Mouse (Mus musculus) adrenal gland, adult 2 months (tissue): ENCODE results near the gene Piezo1. TPM values are rescaled to one million over a fixed set of nuclear protein-coding genes. Genes with fewer than 3 reads are reported as not detected.

Experiments used
- DNase-seq: peaks from one replicate; pipeline ENCODE4 v3.0.0; 2021
- polyA plus RNA-seq: library from polyadenylated mRNA; depleted of rRNA; stranded (reverse); fragments of >200 nt; gene quantifications from 2 replicates; pipeline ENCODE4 v1.2.3, GENCODE M21; 2012
- total RNA-seq, 2 experiments: library from RNA; stranded (reverse); gene quantifications; 2 replicates each; pipeline ENCODE4 v1.2.3; 2021

The Piezo1 gene
- total and polyA plus RNA-seq, 3 experiments, result 15.1 to 47.5 (median 26.4) TPM

DNA sequence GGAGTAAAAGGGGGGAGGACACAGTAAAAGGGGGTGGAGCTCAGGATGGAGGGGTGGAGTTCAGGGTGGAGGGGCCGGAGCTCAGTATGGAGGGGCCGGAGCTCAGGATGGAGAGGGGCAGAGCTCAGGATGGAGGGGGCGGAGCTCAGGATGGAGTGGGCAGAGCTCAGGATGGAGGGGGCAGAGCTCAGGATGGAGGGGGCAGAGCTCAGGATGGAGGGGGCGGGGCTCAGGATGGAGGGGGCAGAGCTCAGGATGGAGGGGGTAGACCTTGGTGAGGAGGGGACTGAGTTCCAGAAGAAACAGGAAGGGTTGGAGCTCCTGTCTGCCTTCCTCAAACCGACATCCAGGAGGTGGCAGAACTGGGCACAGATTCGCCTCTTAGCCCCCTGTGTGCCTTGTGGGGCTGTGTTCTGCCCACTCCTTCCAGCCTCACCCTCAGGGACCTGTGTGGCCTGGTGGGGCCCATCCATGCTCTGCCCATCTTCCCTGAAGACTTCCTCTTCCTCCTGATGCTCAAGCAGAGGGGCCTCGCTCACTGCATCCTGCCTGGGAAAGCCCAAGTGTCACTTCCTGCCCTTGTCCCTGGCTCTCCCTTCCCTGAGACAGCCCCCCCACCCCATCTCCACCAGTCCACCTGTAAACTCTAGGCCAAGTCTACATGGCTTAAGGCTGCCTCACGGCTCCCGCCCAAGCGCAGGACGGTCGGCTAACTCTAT lies 54.0 kb downstream of the Piezo1 start:
- peak; percentile 26 for DNase-seq

DNA sequence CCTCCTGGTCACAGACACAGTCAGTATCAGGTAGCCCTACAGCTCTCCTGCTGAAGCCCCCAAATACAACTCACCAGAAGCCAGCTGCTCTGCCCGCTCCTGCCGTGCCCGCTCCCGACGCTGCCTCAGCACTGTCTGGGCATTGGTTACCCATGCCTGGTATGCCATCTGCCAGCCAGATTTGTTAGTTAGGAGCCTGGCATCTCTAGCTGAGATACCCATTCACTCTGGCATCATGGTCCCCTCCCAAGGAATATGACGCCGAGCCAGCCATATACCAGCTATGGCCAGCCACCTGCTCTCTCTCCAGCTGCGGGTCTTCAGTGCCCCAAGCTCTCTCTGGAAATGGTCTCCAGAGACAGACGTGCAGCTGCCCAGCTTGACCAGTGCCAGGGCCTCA lies 62.7 kb downstream of the Piezo1 start:
- no peak for DNase-seq

DNA sequence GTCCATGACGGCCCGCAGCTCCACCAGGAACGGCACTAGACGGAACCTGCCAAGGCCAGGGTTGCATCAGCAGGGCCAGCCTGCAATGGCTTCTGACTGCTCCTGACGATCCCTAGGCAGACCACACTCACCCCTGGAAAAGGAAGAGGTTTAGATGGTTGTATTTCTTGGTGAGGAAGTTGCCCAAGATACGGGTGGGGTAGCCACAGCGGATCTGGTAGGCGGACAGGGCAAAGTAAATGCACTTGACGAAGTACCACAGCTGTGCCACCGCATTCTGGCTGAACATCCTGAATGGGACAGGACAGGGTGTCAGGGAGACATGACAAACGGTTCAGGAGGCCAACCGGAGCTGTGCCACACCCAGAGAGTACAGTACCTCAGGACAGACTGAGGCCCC lies 66.3 kb downstream of the Piezo1 start:
- no peak for DNase-seq

DNA sequence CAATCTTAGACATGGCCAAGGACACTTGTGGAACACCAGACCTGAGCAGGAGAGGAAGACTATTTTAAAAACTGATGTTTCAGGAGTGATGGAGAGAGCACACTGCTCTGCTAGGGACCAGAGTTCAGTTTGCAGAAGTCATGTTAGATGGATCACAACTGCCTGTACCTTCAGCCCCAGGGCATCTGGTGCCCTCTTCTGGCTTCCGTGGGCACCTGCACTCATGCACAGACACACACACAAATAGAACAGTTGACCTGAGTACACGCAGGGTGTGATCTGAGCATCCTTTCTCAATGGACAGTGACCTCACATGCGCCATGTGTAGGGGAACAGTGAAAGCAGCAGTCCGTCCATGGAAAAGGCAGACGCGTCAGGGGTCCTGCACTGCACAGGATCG lies 67.3 kb downstream of the Piezo1 start:
- DNase-seq, result no peak

DNA sequence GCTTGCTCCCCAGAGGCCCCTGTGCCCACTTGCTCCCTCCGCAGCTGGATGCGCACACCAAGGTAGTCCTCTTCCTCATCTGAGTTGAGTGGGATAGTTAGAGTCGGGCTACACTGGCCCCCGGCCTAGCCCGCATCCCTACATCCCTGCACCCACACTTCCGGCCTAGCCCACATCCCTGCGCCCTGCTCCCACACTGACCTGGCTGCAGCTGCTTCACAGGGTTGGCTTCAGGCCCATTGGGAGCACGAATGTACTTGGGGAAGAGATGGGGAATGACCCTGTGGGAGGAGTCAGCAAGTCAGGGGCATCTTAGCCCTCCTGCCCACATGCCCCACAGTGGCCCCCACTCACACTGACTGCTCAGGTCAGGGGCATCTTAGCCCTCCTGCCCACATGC lies 68.7 kb downstream of the Piezo1 start:
- no peak for DNase-seq

DNA sequence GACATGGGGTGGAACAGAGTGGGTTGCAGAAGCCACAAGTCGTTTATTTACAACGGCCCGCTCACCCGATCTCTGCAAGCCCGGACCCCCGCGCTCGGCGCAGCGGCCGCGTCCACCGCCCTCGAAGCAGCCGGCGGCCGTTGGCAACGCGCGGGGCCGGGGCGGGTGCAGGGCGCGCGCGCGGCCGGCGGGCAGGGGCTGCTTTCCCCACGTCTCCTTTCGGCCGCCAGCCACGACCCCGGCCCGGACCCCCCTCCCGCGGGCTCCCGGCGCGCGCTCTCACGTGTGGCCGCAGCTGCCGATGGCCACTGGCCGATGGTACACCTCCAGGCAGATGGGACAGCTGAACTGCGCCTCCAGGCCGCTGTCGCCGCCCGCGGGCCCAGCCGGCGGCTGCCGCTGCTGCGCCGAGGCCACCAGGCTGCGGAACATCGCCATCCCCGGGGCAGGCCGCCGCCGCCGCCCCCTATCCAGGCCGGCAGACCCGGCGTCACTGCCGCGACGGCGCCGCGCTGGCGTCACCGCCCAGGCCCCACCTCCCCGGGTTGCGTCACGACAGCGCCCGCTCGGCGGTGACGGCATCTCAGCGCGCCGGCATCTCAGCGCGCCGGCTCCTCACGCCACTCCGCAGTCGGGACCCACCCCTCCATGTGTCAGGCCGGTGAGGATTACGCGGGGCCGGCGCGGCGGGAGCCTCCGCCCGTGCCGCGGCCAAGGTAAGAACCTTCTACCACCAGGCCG lies 75.4 kb downstream of the Piezo1 start, which contains the start of the genes Rnf166 and Ctu2:
Rnf166 (minus strand) TSS at position 485 of the 741 bp plus-strand sequence.
Ctu2 (plus strand) TSS at position 564 of the 741 bp plus-strand sequence.
- DNase-seq, result peak; percentile 96

DNA sequence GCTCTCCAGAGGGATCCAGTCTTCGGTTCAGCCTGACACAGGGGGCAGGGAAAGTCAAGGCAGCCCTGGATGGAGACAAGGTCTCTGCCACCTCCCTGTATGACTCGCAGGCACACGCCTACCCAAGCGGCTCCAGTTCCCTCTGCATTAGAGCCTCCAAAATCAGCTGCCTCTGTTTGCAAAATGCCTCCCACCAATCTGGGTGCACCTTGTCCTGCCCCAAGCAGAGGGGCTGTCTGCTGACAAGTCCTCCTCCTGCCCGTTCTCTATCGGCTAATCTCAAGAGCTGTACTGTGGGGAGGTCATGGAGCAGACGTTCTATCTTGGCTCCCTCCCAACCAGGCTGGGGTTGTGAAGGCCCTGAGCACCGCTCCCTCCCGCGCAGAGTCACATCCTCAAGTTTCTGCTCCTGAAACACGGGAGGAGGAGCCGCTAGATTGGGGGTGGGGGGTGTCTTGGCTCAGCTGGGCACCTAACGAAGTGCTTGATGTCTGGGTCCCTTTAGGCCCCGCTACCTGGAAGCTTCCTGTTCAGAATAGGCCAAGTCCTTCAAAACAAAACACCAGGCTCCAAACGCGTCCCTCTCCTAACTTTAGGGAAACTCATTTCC lies 76.1 kb downstream of the Piezo1 start:
- peak; percentile 79 for DNase-seq

DNA sequence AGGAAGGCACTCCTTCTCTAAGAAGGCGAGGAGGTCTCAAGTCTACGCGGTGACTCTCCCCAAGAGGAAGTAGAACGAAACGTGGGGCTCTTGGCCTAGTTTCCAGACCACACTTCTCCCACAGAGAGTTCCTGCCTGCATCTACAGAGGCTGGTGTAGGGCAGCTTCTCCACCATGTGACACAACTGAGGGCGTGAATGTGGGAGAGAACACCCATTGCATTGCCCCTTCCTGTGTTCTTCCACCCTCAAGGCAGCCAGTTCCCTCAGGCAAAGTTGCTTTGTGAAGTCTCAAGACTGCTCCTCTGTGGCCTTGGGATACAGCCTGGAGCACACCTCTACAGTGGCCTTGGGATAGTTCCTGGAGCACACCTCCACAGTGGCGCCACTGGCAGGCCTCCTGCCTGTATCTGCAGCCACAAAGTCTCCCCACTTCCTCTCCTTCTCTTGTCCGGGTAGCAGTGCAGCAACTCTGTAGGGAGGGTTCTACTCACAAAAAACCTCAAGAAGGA lies 77.2 kb downstream of the Piezo1 start:
- no peak for DNase-seq

DNA sequence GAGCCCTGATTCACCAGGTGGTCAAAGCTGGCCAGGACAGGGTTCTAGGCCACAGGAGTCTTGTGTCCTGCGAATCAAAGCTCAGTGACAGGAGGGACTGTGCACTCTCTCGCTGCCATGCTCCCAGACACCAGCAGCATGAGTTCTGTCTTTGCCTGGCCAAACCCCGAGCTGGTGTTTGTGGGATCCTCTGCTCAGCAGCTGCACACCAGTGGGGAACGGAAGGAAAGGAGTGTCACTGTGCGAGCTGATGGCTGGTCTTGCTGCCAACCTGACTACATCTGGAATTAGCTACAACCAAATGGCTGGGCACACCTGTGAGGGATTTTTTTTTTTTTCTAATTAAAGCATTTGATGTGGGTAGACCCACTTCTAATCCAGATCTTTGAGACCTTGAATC lies 80.4 kb downstream of the Piezo1 start:
- no peak for DNase-seq

DNA sequence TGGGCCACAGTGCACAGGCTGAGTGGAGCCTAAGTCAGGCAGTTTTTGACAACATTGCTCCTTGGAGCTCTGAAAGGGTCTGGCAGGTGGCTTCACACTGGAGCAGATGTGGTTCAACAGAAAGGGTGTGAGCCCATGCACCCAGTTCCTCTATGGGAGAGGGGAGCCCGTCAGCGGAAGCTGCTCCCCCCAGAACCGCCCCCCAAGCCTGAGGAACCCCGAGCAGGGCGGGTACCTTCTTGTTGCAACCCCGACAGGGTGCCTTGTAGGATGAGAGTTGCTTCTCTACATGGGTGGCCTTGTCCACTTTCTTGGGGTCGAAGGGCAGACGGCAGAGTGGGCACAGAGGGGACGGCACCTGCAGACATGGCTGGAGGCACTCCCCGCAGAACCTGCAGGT lies 81.2 kb downstream of the Piezo1 start:
- no peak for DNase-seq

DNA sequence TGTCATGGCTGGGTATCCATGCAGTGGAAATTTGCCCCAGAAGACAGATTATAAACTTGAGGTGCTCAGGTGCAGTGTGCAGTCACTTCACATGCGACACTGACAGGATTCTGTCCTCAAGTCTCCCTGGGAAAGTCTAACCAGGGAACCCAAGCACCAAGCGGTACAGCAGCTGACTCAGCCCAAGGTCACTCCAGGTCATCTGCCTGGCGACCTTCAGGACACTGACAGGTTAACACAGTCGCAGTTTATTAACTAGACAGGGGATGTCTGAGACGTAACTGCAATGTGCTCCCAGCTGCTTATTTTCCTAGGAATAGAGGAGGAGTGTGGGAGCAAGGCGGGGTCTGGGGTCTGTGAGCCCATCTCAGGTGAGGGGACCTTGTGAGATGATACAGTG lies 81.7 kb downstream of the Piezo1 start:
- DNase-seq, result no peak

DNA sequence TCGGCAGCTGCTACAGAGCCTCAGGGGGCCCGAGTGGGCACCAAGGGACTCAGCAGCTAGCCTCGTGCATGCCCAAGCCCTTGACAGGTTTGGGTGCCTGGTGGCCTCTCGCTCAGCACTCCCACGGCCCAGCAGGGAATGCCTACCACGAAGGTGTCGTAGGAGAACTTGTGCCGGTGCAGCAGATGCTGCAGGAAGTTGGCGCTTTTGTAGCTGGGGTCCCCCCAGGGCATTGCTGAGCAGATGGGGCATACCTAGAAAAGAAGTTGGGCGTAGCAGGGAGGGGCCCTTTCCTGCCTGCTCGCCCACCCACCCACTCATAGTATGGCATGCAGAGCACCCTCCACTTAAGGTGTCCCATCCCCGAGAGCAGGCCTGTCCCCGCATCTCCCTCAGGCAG lies 83.3 kb downstream of the Piezo1 start:
- DNase-seq, result no peak

DNA sequence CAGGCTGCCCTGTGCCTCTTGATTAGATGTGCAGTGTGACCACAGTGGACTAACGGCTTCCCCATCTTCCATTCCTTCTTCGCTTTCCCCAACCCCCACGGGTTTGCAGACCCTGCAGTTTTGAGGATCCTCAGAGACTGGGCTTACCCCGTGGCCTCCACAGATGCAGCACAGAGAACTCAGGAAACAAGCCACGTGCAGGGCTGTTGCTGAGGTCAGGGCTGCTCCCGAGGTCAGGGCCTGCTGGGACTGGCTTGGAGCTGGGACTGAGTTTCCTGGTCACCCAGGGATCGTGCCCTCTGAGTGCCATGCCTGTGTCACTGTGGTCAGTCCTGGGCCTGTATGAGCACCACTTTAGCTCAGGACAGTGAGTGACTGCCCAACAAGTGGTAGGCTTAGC lies 86.1 kb downstream of the Piezo1 start:
- peak; percentile 66 for DNase-seq

DNA sequence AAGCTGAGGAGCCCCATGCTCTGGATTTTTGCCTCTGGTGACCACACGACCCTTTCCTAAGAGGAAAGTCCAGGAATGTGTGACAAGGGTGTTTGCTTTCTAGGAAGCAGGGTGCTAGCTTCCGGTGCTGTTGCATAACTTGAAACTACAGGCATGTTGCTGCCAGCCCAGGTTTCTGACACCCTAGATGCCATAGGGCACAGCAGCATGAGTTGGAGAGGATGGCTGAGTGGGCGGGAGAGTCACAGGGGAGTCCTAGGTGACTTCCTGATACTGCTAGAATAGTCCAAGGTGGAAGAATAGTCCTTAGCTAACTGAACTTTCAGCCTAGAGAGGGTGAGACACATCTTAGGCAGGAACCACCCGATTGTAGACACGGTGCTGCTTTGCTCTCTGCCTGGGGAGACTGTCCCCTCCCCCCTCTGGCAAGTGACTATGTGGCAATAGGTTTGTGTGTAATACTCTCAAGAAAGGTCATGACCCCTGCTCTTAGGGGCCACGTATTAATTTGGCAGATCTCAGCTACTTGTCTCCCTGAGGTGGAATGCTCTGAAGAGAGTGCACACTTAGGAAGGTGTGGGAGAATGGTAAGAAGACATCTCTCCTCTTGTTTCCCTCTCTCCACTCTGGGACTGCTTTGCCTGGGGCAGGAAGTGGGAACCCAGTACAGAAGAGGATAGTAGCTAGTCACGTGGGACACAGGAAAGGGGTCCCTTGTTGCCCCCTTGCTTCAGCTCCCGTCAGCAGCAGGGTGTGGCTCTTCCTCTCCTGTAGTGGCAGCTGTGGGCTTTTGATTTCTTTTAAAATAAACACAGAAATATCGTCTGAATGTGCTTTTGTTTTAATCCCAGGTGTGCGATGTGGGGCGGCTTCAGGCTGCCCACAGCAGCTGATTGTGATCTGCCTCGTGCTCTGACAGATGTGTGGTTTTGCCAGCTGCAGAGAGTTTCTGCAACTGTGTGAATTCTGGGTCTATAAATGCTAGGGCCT lies 87.2 kb downstream of the Piezo1 start:
- DNase-seq, result no peak

DNA sequence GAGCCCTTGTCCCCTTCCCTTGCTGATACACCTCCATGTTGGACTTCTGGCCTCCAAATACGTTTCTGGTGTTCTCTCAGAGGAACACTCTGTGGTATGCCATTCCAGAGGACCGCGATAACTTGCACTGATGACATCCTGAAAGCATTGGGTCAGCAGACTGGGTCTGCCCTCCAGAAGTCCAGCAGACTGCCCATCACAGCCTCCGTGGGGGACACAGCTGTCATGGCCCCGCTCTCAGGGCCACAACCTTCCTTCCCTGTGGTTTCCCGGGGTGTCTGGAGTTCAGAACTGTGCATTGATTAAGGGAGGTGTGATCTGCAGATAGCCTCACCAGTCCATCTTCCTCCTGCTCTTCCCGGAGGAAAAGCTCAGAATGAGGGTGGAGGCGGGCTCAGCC lies 88.6 kb downstream of the Piezo1 start:
- no peak for DNase-seq

DNA sequence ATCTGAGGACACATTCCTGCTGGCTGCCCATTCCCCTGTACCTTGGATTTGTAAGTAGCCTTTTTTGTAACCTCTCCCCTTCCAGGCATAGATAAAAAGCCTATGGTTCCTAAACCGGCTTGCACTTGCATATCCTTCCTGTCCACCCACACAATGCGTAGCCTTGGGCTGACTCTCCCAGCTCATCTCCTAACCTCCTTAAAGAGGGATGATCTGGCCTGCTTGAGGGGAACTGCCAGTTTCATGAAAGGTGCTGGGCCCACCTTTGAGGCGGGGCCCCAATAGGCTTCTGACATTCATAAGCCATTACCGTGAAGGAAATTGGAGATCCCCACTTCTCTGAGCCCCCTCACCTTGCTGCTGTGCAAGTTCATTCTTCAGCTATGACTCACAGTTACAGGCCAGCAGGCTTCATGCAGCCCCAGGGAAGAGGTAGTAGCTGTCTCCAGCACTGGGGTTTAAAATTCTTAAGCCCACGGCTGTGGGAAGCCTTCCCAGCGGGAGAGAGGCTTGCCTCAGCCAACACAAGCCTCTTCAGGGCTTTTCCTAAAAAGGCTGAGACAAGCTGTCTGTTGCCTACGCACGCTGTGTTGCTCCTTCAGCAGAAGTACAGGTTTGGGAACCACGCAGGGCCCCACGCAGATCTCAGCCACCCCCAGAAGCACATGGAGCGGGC lies 89.5 kb downstream of the Piezo1 start:
- DNase-seq, result no peak

DNA sequence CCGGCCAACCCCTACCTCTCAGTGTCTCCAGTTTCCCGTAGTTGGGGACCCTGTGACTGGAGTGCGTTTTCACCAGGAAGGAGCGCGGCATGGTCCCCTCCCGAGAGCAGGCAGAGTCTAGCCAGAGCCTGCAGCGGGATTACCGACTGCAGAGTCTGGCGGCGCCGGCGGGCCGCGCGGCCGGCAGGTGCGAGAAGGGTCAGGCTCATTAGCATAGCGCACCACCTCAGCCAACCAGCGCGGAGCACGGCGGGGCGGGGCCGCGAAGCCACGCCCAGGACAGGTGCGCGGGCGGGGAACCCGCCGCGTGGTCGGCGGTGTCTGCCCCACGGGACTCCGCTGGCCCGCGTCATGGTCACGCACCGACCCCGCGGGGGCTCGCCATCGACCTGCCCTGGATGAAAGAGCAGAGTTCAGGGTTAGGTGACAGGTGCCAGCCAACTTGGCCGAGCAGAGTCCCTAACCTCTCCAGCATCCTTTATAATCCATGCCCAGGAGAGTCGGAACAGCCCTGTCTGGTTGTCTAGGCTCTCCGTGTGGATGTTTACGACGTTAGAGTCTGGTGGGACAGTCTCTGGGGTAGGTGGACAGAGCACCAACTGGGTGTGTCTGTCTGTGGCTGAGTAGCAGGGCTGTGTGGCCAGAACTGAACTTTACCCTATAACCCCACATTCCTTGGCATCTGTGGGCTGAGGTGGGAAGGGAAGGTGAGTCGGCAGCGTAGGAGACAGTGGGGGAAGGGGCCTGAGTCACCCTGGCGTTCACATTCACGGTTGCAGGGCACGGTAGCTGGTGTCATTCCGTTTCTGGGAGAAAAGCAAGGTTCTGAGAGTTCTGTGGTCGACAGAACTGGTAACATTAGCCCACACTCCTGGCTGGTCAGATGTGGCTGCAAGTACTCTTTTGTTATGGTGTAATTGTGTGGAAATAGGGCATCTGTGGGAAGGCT lies 90.3 kb downstream of the Piezo1 start, which contains the start of gene Snai3:
Snai3 (minus strand) TSS at position 210 of the 949 bp plus-strand sequence.
- peak; percentile 62 for DNase-seq

DNA sequence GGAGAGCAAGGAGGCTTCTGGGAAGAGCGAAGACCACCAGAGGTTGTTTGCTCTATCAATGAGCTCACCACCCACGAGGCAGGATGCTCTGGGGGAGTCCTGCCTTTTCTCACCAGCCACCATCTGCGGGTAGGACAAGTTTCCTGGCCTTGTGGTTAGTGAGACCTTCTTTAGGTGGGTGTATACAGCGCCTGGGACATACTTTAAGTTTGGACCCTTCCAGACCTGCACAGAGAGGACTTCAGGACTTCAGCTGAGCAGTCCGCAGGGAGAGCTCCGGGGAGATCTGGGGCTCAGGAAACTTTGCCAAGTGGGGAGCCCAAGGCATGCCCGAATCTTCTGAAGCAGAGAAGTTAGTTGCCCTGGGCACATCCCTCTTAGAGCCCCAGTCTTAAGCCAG lies 91.1 kb downstream of the Piezo1 start:
- no peak for DNase-seq

DNA sequence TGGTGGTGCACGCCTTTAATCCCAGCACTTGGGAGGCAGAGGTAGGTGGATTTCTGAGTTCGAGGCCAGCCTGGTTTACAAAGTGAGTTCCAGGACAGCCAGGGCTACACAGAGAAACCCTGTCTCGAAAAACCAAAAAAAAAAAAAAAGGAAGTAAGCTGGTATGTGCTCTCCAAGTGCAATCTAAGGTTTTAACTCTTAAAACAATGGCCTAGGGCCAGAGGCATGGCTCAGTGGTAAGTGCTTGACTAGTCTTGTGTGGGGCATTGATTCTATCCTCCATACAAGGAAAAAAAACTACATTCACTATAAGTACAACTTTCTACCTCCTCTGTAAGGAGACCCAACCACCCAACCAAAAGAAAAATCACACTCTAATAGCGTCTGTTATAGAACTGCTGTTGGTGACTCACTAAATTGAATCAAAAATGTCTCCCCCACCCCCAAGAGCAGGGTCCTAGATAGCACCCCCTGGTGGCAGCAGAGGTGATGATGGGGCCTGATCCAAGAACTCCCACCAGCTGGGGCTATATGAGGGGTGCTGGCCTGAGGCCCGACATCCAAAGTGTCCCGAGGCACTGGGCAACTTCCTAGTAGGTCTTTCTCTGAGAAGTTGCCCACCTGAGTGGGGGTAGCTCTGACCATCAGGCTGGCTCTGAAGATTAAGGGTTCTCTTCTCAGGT lies 91.8 kb downstream of the Piezo1 start:
- DNase-seq, result no peak
